Mouse (Mus musculus) ovary, postnatal 10 days (tissue): Measurements from ENCODE around the gene Arntl.

ENCODE experiments used
- DNase-seq: peaks from one replicate; pipeline ENCODE4 v3.0.0; 2022; ENCODE audit warnings: low spot score

The Arntl gene

DNA sequence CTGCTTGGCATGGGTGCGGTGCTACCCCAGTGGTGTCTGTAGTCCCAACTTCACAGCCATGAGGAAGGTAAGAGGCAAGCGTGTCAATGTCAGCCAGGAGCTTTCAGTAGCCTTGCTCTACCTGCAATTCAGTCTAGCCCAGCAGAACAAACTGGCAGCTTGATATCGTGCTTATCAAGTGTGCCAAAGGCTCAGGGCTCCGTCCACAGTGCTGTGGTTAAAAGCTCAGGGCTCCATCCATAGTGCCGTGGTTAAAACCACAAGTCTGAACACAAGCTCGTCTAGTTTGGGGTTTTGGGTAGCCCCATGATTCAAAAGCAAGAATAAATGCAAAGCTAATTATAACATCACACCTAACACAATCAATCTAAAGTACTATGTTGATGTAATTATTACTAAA lies 87.3 kb downstream of the Arntl start:
- no peak for DNase-seq

DNA sequence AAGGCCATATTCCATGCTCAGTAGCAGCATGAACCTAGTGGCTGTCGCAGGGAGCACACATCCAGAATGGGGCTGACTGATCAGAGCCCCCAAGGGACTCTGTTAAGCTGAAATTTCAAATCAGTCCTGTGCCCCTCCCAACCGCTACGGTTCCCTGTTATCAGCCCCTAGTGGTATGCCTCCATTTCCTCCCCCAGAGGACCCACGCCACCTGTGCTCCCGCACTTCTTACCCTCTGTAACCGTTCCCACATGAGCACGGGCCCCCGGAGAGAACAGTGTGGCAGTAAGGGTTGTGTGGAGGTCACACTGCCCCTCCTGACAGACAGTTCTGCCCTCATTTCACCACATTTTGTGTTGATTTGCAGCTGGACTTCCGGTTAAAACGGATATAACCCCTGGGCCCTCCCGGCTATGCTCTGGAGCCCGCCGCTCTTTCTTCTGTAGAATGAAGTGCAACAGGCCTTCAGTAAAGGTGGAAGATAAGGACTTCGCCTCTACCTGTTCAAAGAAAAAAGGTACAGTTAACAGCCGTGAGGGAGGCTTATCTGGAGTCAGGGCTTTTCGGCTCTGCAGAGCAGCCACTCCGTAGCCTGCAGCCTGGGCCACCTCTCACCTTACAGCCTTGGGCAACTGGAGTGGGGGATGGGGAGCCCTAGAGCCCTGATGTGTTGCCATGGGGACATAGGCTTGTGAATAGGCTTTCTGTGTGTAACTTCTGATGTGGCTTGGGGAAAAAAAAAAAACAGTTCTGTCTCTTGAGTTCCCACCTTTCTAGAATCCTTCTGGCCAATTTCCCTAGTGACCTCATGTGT lies 88.0 kb downstream of the Arntl start:
- no peak for DNase-seq

DNA sequence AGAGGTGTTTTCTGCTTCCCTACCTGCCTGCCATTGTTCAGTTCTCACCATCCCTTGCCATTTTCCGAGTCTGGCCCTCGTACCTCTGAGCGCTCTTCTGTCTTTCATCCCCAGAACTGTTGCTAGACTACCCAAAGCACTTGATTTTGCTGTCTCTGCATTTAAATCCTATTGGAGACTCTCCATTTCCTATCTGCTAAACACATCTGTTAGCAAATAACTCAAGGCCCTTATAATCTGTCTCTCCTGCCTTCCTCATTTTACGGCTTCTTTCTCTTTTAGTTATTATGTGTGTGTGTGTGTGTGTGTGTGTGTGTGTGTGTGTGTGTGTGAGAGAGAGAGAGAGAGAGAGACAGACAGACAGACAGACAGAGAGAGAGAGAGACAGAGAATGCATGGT lies 90.5 kb downstream of the Arntl start:
- no peak for DNase-seq

DNA sequence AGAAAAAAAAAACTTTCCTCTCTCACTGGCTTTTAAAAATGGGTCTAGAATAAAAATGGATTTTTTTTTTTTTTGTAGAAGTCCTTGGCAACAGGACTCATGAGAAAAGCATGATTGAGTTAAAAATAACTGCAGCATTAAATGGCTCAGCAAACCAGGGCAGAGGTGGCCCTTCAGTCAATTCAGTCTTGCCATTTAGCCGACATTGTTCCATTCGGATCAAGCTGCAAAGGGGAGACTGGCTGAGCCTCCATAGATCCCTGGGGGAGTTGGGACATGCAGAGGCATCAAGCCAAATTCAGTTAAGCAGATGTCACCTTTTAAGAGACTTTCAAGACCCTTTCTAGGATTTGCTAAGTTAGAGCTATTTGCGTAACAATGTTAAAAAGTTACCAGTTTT lies 102.9 kb downstream of the Arntl start:
- DNase-seq = no peak

DNA sequence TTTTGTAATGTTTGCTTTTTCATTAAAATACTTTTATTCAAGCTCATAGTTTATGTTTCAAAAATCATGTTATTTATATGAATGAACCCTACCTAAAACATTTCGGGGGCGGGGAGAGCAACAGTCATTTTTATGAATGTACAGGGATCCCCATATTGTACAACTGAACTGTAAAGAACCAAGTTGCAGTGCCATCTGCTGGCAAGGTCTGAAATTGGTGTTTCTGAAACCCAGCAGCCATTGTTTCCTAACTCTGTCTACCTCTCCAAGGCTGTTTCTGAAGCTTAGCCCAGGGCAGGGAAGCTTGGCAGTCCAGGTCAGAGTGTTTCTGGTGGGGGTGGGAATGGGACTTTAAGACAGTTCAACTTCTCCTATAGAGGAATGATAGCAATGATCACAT lies 104.5 kb downstream of the Arntl start:
- DNase-seq = no peak

DNA sequence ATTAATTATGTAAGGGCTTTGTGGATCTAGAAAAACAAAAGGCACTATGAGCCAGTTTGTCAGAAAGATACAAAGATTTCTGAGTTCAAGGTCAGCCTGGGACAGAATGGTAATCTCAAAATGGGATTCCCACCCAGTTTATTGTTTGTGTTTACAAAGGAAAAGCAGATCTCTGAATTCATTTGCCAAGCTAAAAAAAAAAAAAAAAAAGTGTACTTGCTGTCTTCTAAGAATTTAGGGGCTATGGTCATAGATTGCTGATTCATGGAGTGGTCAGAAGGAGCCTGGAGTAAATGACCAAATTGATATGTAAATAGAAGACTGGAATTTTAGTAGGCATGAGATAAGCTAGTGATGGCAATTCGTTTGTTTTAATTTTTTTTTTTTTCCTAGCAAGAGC lies 112.9 kb downstream of the Arntl start:
- DNase-seq = no peak

DNA sequence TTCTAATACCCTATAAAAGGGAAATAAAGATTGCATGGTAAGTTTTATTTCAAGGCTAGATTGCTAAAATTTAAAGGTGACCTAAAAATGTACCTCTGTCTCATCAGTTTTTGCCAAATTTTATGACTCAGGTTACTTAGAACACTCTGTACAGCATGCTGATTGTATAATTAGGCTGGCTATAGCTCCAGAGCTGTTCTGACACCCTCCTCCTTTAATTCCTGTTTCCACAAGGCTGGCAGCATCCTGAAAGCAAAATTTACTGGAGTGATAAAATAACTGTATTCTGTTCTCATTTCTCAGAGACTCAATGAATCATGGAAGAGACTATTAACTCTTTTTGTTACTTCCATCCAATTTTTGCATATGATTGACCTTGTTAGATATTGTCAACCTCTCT lies 126.8 kb downstream of the Arntl start:
- no peak for DNase-seq

DNA sequence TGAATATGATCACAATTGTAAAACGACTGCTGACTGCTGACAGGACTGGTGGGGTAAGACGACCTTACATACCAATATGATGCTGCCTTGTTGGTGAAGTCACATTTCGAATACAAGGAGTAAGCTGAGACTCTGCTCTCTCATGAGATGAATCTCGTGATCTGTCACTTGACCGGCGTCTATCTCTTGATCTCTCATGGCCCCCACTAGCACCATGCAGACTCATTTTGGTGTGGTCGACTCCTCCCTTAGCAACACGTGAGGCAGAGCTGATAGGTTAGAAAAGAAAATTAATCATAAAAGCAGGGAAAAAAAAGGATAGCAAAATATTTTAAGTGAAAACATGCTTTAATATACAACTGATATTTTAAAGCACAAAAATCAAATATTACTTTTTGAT lies 128.0 kb downstream of the Arntl start:
- no peak for DNase-seq

DNA sequence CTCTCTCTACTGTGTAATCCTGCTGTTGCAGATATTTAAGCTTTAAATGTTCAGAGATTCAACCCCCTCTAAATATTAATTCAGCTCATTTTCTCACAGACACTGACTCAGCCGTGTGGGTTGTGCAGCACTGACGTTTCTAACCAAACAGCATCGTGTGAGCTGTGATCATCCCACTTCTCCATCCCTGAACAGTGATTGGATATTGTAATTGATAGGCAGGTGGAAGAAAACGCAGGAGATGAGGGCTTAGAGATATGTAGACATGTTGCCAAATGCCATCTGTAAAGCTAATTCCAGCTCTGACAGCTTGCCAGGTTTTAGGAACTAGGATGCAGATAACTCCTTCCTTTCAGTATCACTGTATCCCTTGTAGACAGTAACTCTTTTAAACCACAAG lies 140.0 kb downstream of the Arntl start:
- DNase-seq = no peak

DNA sequence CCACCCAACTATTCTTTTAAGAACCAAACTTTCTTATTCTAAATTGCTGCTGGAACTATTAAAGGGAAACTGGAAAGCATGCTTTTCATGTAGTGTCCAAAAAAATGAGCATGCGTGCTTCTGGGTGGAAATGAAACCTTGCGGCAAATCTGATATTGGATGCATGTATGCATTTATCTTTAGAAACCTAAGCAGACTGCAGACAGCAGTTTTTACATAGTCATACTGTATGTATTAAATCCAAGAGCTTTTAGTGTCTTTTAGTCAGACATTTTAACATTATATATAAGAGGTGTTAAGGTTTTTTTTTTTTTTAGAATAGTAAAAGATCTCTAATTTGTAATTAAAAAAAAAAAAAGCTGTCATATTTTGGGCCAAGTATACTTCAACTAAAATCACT lies 140.4 kb downstream of the Arntl start:
- no peak for DNase-seq

DNA sequence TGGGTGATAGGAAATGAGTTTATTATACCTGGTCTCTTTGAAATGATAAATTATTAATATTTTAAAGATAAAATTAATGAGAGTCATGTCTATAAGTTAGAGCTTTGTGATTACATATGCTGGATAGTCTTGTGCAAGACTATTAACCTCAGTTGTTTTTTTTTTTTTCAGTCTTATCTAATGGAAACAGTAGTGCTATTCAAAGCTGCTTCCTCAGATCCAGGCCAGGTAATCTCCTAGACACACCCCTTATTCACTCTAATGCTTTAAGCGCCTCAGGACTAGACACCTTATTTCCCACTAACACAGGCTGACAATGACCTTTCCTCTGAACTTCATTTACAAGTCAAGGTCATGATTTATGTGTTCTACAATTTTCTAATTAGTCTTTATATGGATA lies 141.8 kb downstream of the Arntl start:
- DNase-seq = no peak
